Mouse (Mus musculus) hindbrain, postnatal 0 days (tissue): ENCODE measurements around the gene Ccdc30. TPM values are rescaled to one million over a fixed set of nuclear protein-coding genes. Genes with fewer than 3 reads are reported as not detected.

Experiments used
- ATAC-seq: fragments of 200-750 bp; cut with Nextera tagmentation; 2 replicates; pipeline ENCODE4 v1.8.0; 2017; ENCODE audit warnings: mild to moderate bottlenecking, moderate TSS enrichment, moderate library complexity
- DNase-seq: peaks from one replicate; pipeline ENCODE4 v3.0.0-alpha.2; 2015; ENCODE audit warnings: low spot score
- H3K27ac ChIP-seq: fragments of 300-500 bp; sonication (generic); 2 replicates; pipeline ENCODE4 v1.5.1; 2014; ENCODE audit warnings: mild to moderate bottlenecking
- H3K27me3 ChIP-seq: fragments of 300-500 bp; sonication (generic); 2 replicates; pipeline ENCODE4 v1.6.1; 2014; ENCODE audit warnings: low read length, mixed read lengths; ENCODE audit not compliant: insufficient read depth
- H3K36me3 ChIP-seq: fragments of 300-500 bp; sonication (generic); 2 replicates; pipeline ENCODE4 v1.6.1; 2014; ENCODE audit warnings: low read length, mixed read lengths; ENCODE audit not compliant: insufficient read depth
- H3K4me1 ChIP-seq: fragments of 300-500 bp; sonication (generic); 2 replicates; pipeline ENCODE4 v1.6.1; 2014; ENCODE audit warnings: antibody characterized with exemption, low read length, mixed read lengths; ENCODE audit not compliant: insufficient read depth
- H3K4me2 ChIP-seq: fragments of 300-500 bp; sonication (generic); 2 replicates; pipeline ENCODE4 v1.6.1; 2014; ENCODE audit warnings: low read depth, mild to moderate bottlenecking, low read length, moderate library complexity, mixed read lengths
- H3K4me3 ChIP-seq: fragments of 300-500 bp; sonication (generic); 2 replicates; pipeline ENCODE4 v1.5.1; 2014; ENCODE audit warnings: low read length
- H3K9ac ChIP-seq: fragments of 300-500 bp; sonication (generic); replicated peaks from 2 replicates; pipeline ENCODE4 v1.6.1; 2014; ENCODE audit warnings: mild to moderate bottlenecking, low read length, moderate library complexity, mixed read lengths
- H3K9me3 ChIP-seq: fragments of 300-500 bp; sonication (generic); 2 replicates; pipeline ENCODE4 v1.6.1; 2016; ENCODE audit warnings: low read length, mixed read lengths
- CTCF ChIP-seq: IDR thresholded peaks from 2 replicates; pipeline ENCODE4 v1.5.1; 2016; ENCODE audit warnings: antibody characterized with exemption, control low read depth, low read depth
- WGBS: fragments of 180-500 bp; shearing (Covaris S2); extraction: QIAGEN DNeasy Blood & Tissue Kit; methylation state at CpG from one replicate; pipeline ENCODE4 v1.1.7; 2014; 5-methylcytosine and 5-hydroxymethylcytosine counted together
- polyA plus RNA-seq: library from polyadenylated mRNA; unstranded; fragments of >200 nt; fragmentation: Nextera tagmentation; extraction: Ambion mirVana; gene quantifications from 2 replicates; pipeline ENCODE4 v1.2.1, GENCODE M21; 2015
- total RNA-seq: library from RNA; depleted of rRNA; stranded (reverse); fragments of >200 nt; gene quantifications from 2 replicates; pipeline ENCODE4 v1.2.3, GENCODE M21; 2014

Gene Ccdc30
- total and polyA plus RNA-seq, 2 experiments from 2014 or later = 13.4 to 23.1 TPM

DNA sequence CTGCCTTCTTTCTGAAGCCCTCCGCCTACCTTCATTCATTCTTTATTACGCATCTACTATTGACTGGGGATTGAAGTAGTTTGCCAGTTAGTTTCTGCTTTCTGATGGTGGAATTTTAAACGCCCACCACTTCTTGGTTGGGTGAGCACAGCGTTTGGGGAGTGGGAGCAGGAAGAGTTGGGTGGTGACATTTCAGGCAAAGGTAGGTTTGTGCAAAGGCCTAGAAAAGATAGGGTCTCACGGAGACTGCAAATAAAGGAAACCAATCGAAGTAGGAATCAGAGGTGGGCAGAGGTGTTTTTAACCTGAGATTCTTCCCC lies 120.2 kb downstream of the Ccdc30 start:
- no peaks in the 10 kb centered on the region for H3K36me3 ChIP-seq
- no peaks in the 10 kb centered on the region for H3K27me3 ChIP-seq
- WGBS = 6% methylated on average over 6 of the region's 6 CpGs
- H3K27ac ChIP-seq = peak overlapping the region; percentile 84
- ATAC-seq (no peak), DNase-seq (no peak)
- no peaks in the 10 kb centered on the region for H3K9me3 ChIP-seq
- peak overlapping the region; percentile 52 for H3K4me2 ChIP-seq
- H3K9ac ChIP-seq = peak overlapping the region; percentile 52
- no peak for TF ChIP-seq CTCF
- no peaks in the 10 kb centered on the region for H3K4me1 ChIP-seq
- H3K4me3 ChIP-seq = peak overlapping the region; percentile 87

GRCm38 (mm10) chr4:119294415-119295133 lies 120.7 kb downstream of the Ccdc30 start, which contains the start of gene Ybx1:
TSS of gene Ybx1 (minus strand) at chr4:119294604.
- Histone ChIP-seq H3K4me1 (no peaks in the 10 kb centered on the region), H3K36me3 (no peaks in the 10 kb centered on the region), H3K4me3 (peak within 1 kb of the TSS; percentile 87), H3K9me3 (no peaks in the 10 kb centered on the region), H3K27ac (peak within 1 kb of the TSS; percentile 84), H3K27me3 (no peaks in the 10 kb centered on the region), H3K9ac (peak within 1 kb of the TSS; percentile 84), H3K4me2 (peak within 1 kb of the TSS; percentile 76)
- peak; percentile 99 for ATAC-seq
- no peak for TF ChIP-seq CTCF
- WGBS = 1% methylated on average over 61 of the region's 61 CpGs
- DNase-seq = peak; percentile 99

- no peaks in the 10 kb centered on the region for H3K36me3 ChIP-seq
- no peak for TF ChIP-seq CTCF
- ATAC-seq = peak; percentile 11
- peak overlapping the region; percentile 87 for H3K4me3 ChIP-seq
- peak overlapping the region; percentile 76 for H3K4me2 ChIP-seq
- 2% methylated on average over 40 of the region's 80 CpGs for WGBS
- H3K9me3 ChIP-seq = no peaks in the 10 kb centered on the region
- H3K27me3 ChIP-seq = no peaks in the 10 kb centered on the region
- peak overlapping the region; percentile 84 for H3K27ac ChIP-seq
- peak; percentile 46 for DNase-seq
- peak overlapping the region; percentile 84 for H3K9ac ChIP-seq
- no peaks in the 10 kb centered on the region for H3K4me1 ChIP-seq
Measured at GRCm38 (mm10) chr4:119293574-119294258, 121.6 kb downstream of the Ccdc30 start.

GRCm38 (mm10) chr4:119292771-119293573 lies 122.3 kb downstream of the Ccdc30 start:
- Histone ChIP-seq H3K4me2 (peak overlapping the region; percentile 76), H3K9me3 (no peaks in the 10 kb centered on the region), H3K27ac (peak overlapping the region; percentile 84), H3K9ac (peak overlapping the region; percentile 84), H3K27me3 (no peaks in the 10 kb centered on the region), H3K4me3 (peak overlapping the region; percentile 87), H3K4me1 (no peaks in the 10 kb centered on the region), H3K36me3 (no peaks in the 10 kb centered on the region)
- DNase-seq (peak; percentile 86), ATAC-seq (no peak)
- WGBS = under 1% methylated on average over 24 of the region's 24 CpGs
- no peak for TF ChIP-seq CTCF

- Histone ChIP-seq H3K9ac (peak overlapping the region; percentile 84), H3K27me3 (no peaks in the 10 kb centered on the region), H3K9me3 (no peaks in the 10 kb centered on the region), H3K36me3 (no peaks in the 10 kb centered on the region), H3K4me1 (no peaks in the 10 kb centered on the region), H3K4me3 (peak overlapping the region; percentile 87), H3K4me2 (peak overlapping the region; percentile 76), H3K27ac (no peak overlapping the region)
- DNase-seq = no peak
- no peak for TF ChIP-seq CTCF
- WGBS = 59% methylated on average over 1 of the region's 1 CpGs
- ATAC-seq = no peak
Measured at GRCm38 (mm10) chr4:119291921-119292320, 123.4 kb downstream of the Ccdc30 start.

- Histone ChIP-seq H3K4me2 (no peak overlapping the region), H3K4me3 (no peak overlapping the region), H3K9me3 (no peaks in the 10 kb centered on the region), H3K36me3 (peaks cover 19% of the 10 kb centered on the region), H3K27ac (no peak overlapping the region), H3K9ac (no peak overlapping the region), H3K27me3 (no peaks in the 10 kb centered on the region), H3K4me1 (no peaks in the 10 kb centered on the region)
- DNase-seq = no peak
- no peak for ATAC-seq
- WGBS = 84% methylated on average over 2 of the region's 2 CpGs
- TF ChIP-seq CTCF = no peak
Measured at GRCm38 (mm10) chr4:119285336-119285735, 130.0 kb downstream of the Ccdc30 start.
